Mouse (Mus musculus): ENCODE data around the gene Dpf3. TPM values are rescaled to one million over a fixed set of nuclear protein-coding genes. Genes with fewer than 3 reads are reported as not detected.

Dpf3 gene
- polyA plus RNA-seq, 2 experiments = 3.0 to 4.9 TPM

DNA sequence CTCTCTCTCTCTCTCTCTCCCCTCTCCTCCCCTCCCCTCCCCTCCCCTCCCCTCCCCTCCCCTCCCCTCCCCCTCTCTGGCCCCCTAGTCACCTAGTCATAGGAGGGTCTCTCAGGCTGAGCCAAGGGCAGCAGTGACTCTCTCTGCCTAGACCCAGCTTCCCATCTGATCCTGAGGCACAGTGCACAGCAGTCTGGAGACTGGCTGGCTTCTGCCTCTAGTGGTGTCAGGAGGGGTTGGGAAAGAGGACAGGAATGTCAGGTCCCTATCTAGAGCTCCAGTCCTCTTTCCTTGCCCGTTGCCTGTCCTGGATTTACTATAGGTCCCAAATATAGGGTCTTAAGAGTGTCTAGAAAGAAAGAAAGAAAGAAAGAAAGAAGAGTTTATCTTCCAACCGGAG lies 275.5 kb downstream of the Dpf3 start:
- H3K36me3 ChIP-seq (ENCODE audit: control insufficient read depth, insufficient read depth, low read length) = no peaks in the 10 kb centered on the region
- no peak overlapping the region for H3K27ac ChIP-seq (replicated peaks; ENCODE audit: low read depth, low read length)
- H3K4me1 ChIP-seq (ENCODE audit: control insufficient read depth, insufficient read depth, low read length) = peaks cover 26% of the 10 kb centered on the region
- no peaks in the 10 kb centered on the region for H3K9me3 ChIP-seq (ENCODE audit: control insufficient read depth, low read length)
- ATAC-seq (ENCODE audit: low FRiP score, low read depth) (no peak), DNase-seq (ENCODE audit: low spot score) (no peak)
- no peak overlapping the region for H3K9ac ChIP-seq (ENCODE audit: low read depth, low read length, severe bottlenecking)
- WGBS = 74% methylated on average over 2 of the region's 2 CpGs
- no peak overlapping the region for H3K4me3 ChIP-seq (replicated peaks; ENCODE audit: low read length)
- no peak for TF ChIP-seq POLR2A (IDR thresholded peaks at IDR 0.05; ENCODE audit: borderline replicate concordance, extremely low read depth, insufficient read depth, insufficient read length)
- H3K4me2 ChIP-seq (replicated peaks; ENCODE audit: low read depth, low read length, severe bottlenecking) = no peak overlapping the region
- no peaks in the 10 kb centered on the region for H3K27me3 ChIP-seq (ENCODE audit: control insufficient read depth, insufficient read depth, low read length)

DNA sequence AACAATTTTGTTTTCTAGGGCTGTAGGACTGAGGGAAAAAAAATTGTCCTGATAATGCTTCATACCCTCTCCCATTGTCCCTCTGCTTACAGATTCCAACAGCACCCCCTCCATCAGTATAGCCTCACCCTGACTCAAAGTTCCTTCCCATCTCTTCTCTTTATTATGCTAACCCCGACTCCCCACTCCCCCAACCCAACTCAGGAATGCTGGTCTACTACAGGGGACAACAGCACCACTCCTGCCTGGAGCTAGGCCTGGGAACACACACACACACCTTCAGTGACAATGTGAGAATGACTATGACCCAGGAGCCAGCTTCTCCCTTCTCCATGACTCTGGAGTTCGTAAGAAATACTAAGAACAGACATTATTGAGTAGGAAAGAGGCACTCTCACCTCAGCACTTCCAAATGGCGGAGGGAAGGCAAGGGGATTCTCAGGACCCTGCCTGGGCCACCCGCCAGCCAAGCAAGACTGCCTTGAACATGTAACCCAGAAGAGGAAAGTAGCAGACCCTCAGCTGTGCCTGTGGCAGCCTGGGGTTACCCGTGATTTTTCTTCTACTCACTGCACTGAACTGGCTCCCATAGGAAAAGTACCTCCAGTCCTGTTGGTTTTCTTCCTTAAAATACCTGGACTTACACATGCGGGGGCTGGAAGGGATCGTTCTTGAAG lies 276.2 kb downstream of the Dpf3 start:
- ATAC-seq (ENCODE audit: low FRiP score, low read depth) = no peak
- WGBS = 77% methylated on average over 7 of the region's 7 CpGs
- Histone ChIP-seq H3K4me2 (replicated peaks; ENCODE audit: low read depth, low read length, severe bottlenecking) (no peak overlapping the region), H3K4me1 (ENCODE audit: control insufficient read depth, insufficient read depth, low read length) (peaks cover 26% of the 10 kb centered on the region), H3K9ac (ENCODE audit: low read depth, low read length, severe bottlenecking) (no peak overlapping the region), H3K9me3 (ENCODE audit: control insufficient read depth, low read length) (no peaks in the 10 kb centered on the region), H3K36me3 (ENCODE audit: control insufficient read depth, insufficient read depth, low read length) (no peaks in the 10 kb centered on the region), H3K4me3 (replicated peaks; ENCODE audit: low read length) (no peak overlapping the region), H3K27me3 (ENCODE audit: control insufficient read depth, insufficient read depth, low read length) (no peaks in the 10 kb centered on the region), H3K27ac (replicated peaks; ENCODE audit: low read depth, low read length) (no peak overlapping the region)
- DNase-seq (ENCODE audit: low spot score) = no peak
- TF ChIP-seq POLR2A (IDR thresholded peaks at IDR 0.05; ENCODE audit: borderline replicate concordance, extremely low read depth, insufficient read depth, insufficient read length) = no peak

DNA sequence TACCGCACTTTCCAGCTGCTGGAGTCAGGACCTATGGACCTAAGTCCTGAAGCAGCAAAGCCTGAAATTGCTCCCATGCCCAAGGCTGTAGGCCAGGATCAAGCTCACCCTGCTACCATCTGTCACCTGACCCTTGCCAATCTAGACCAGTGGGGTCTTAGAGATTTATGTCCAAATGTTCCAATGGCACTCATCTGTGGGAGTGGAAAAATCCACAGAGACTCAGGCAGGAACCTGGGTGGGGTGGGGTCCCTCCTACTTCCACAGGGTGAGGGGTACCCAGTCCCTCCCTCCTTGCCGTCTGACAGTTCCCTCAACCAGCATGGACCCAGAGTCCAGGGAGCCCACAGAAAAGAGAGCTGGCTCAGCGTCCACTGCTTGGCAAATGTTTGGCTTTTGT lies 276.8 kb downstream of the Dpf3 start:
- 68% methylated on average over 3 of the region's 3 CpGs for WGBS

DNA sequence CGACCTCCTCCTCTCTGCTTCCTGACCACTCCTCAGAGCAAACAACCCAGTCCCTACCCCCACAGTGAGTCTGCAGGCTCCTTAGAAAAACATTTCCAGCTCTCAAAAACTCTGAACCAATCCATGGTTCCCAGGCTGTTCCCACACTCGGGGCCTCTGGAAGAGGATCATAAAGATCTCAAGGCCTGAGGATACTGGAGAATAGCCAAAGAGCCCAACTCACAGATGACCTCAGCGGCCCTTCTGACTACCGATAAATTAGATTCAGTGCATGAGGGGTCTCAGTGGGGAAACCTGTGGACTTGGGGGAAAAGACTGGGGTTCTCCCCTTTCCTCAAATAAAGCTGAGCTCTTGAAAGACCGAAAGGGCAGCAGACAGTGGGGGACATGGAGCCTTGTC lies 277.2 kb downstream of the Dpf3 start:
- DNase-seq (ENCODE audit: low spot score) = no peak
- no peak for TF ChIP-seq POLR2A (IDR thresholded peaks at IDR 0.05; ENCODE audit: borderline replicate concordance, extremely low read depth, insufficient read depth, insufficient read length)

More for the DNA sequence above, 276.8 kb downstream of the Dpf3 start:
- no peak for DNase-seq (ENCODE audit: low spot score)
- no peak for TF ChIP-seq POLR2A (IDR thresholded peaks at IDR 0.05; ENCODE audit: borderline replicate concordance, extremely low read depth, insufficient read depth, insufficient read length)
- Histone ChIP-seq H3K27ac (replicated peaks; ENCODE audit: low read depth, low read length) (0 out of 2 replicates have a peak overlapping the region, but pooled peaks have one; percentile 8), H3K9me3 (ENCODE audit: control insufficient read depth, low read length) (no peaks in the 10 kb centered on the region), H3K4me2 (replicated peaks; ENCODE audit: low read depth, low read length, severe bottlenecking) (no peak overlapping the region), H3K4me3 (replicated peaks; ENCODE audit: low read length) (no peak overlapping the region), H3K36me3 (ENCODE audit: control insufficient read depth, insufficient read depth, low read length) (no peaks in the 10 kb centered on the region), H3K27me3 (ENCODE audit: control insufficient read depth, insufficient read depth, low read length) (no peaks in the 10 kb centered on the region), H3K4me1 (ENCODE audit: control insufficient read depth, insufficient read depth, low read length) (peaks cover 26% of the 10 kb centered on the region), H3K9ac (ENCODE audit: low read depth, low read length, severe bottlenecking) (no peak overlapping the region)
- no peak for ATAC-seq (ENCODE audit: low FRiP score, low read depth)

DNA sequence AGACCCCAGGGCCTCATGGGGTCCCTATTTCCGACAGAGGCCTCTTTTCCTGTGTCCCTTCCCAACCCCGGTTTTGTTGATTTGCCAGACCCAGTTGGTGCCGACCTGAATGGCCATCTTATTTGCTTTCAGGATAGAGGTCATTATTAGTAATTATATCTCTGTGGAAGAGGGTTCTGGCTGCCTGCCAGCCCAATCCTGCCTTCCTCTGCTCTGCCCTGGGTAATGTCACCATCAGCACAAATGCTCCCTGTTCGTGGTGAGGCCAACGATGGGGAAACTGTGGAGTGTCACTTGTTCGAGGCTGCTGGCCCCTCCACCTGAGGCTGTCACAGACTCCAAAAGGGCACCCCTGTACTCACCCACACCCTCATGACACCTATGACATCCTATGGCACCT lies 278.1 kb downstream of the Dpf3 start:
- no peak overlapping the region for H3K27ac ChIP-seq (replicated peaks; ENCODE audit: low read depth, low read length)
- peaks cover 26% of the 10 kb centered on the region for H3K4me1 ChIP-seq (ENCODE audit: control insufficient read depth, insufficient read depth, low read length)
- WGBS = 24% methylated on average over 6 of the region's 6 CpGs
- H3K4me2 ChIP-seq (replicated peaks; ENCODE audit: low read depth, low read length, severe bottlenecking) = no peak overlapping the region
- H3K36me3 ChIP-seq (ENCODE audit: control insufficient read depth, insufficient read depth, low read length) = no peaks in the 10 kb centered on the region
- no peak overlapping the region for H3K9ac ChIP-seq (ENCODE audit: low read depth, low read length, severe bottlenecking)
- H3K4me3 ChIP-seq (replicated peaks; ENCODE audit: low read length) = no peak overlapping the region
- no peak for ATAC-seq (ENCODE audit: low FRiP score, low read depth)
- TF ChIP-seq POLR2A (IDR thresholded peaks at IDR 0.05; ENCODE audit: borderline replicate concordance, extremely low read depth, insufficient read depth, insufficient read length) = no peak
- no peak for DNase-seq (ENCODE audit: low spot score)
- H3K27me3 ChIP-seq (ENCODE audit: control insufficient read depth, insufficient read depth, low read length) = no peaks in the 10 kb centered on the region
- H3K9me3 ChIP-seq (ENCODE audit: control insufficient read depth, low read length) = no peaks in the 10 kb centered on the region

More for the DNA sequence above, 277.2 kb downstream of the Dpf3 start:
- Histone ChIP-seq H3K9me3 (ENCODE audit: control insufficient read depth, low read length) (no peaks in the 10 kb centered on the region), H3K27ac (replicated peaks; ENCODE audit: low read depth, low read length) (0 out of 2 replicates have a peak overlapping the region, but pooled peaks have one; percentile 8), H3K9ac (ENCODE audit: low read depth, low read length, severe bottlenecking) (no peak overlapping the region), H3K4me1 (ENCODE audit: control insufficient read depth, insufficient read depth, low read length) (peaks cover 26% of the 10 kb centered on the region), H3K27me3 (ENCODE audit: control insufficient read depth, insufficient read depth, low read length) (no peaks in the 10 kb centered on the region), H3K4me3 (replicated peaks; ENCODE audit: low read length) (no peak overlapping the region), H3K36me3 (ENCODE audit: control insufficient read depth, insufficient read depth, low read length) (no peaks in the 10 kb centered on the region), H3K4me2 (replicated peaks; ENCODE audit: low read depth, low read length, severe bottlenecking) (no peak overlapping the region)
- WGBS = 38% methylated on average over 5 of the region's 5 CpGs
- no peak for ATAC-seq (ENCODE audit: low FRiP score, low read depth)

All from limb, embryonic 14.5 days (tissue).